Mouse (Mus musculus) lung, postnatal 0 days (tissue): ENCODE data around the gene Rpl41.

Experiments
- CTCF ChIP-seq: IDR thresholded peaks from 2 replicates; pipeline ENCODE4 v1.5.1; 2016; ENCODE audit warnings: antibody characterized with exemption, mild to moderate bottlenecking
- EP300 ChIP-seq: IDR thresholded peaks from 2 replicates; pipeline ENCODE4 v1.6.1; 2016; ENCODE audit warnings: antibody characterized with exemption, mild to moderate bottlenecking, control low read depth

DNA sequence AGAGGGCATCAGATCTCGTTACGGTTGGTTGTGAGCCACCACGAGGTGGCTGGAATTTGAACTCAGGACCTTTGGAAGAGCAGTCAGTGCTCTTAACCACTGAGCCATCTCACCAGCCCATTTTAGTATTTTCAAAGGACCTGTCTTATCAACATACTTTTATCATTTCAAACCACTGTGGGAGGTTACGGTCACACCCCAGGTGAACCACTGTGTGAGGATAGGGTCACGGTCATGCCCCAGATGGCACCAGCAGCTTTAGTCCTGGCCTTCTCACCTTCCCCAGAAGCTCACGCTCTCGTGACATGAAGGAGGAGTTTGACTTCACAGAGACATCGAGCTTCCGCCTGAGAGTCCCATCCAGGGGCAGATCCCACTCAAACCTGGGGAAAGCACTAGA is 37.9 kb downstream of the Rpl41 start:
- TF ChIP-seq EP300 (no peak), CTCF (no peak)
